Mouse (Mus musculus): ENCODE measurements around the gene Maml2.

- TF ChIP-seq CTCF (IDR thresholded peaks at IDR 0.05; ENCODE audit: extremely low read depth, insufficient read depth, low read length) (no peak), POLR2A (IDR thresholded peaks at IDR 0.05; ENCODE audit: extremely low read depth, insufficient read depth, low read length) (no peak)
Observed at GRCm38 (mm10) chr9:13558811-13559372, 261.1 kb downstream of the Maml2 start.

Data from cortical plate, adult 2 months (tissue).